In genomic region chr13:10636859-10637258, GRCm38 (mm10) we compare ENCODE assay signal across 9 mouse cellular contexts.
DNase-seq lines count a peak whose midpoint lies in the region; ATAC-seq and TF ChIP-seq lines count a peak whose summit lies in the region.
"Had no signal": no experiment of that assay in that cellular context is flagged by ENCODE, and none has a peak within 500 bp of the region (broad histone marks: within the 10 kb centered on the region; RNA-seq: fewer than 3 reads in every experiment).

No protein-coding gene starts in this region.

- TF ChIP-seq CTCF in gastrocnemius, adult 2 months (IDR thresholded peaks at IDR 0.05): no peak

- no peaks in the 10 kb centered on the region for H3K9me3 ChIP-seq in neural tube, embryonic 11.5 days (ENCODE audit: control insufficient read depth, low read length)
- H3K9me3 ChIP-seq: megakaryocyte, embryonic 14.5 days had no signal

- intact Hi-C loops in gastrocnemius, adult 2 months (cut with DNase I): no loop called here
- intact Hi-C loops in gastrocnemius, postnatal 36 days (cut with DNase I): no loop called here

- no peak overlapping the region for H3K9ac ChIP-seq in neural tube, embryonic 11.5 days (ENCODE audit: low read length)

- DNase-seq in gastrocnemius, adult 2 months: peak; percentile 16
- no peak for DNase-seq in gastrocnemius, postnatal 36 days
- DNase-seq in neural tube, embryonic 11.5 days (ENCODE audit: low spot score): peak; percentile 11
- DNase-seq in neural tube, embryonic 10.5 days (ENCODE audit: extremely low spot score, low spot score): no peak
- DNase-seq in left cerebral cortex, adult 8-10 months (ENCODE audit: low spot score in 2 of 2): peak; percentile 4 to 38
- peak; percentile 13 to 30 for DNase-seq in right cerebral cortex, postnatal 36 days (ENCODE audit: low spot score in 2 of 2)
- no peak for DNase-seq in spleen, postnatal 4 days (ENCODE audit: low spot score in 2 of 2)
- no peak for DNase-seq in urinary bladder, postnatal 36 days (ENCODE audit: low spot score in 2 of 2)

- no peaks in the 10 kb centered on the region for H3K4me1 ChIP-seq in neural tube, embryonic 11.5 days (ENCODE audit: control insufficient read depth, insufficient read depth, low read length)
- H3K4me1 ChIP-seq: megakaryocyte, embryonic 14.5 days had no signal

- no peak for ATAC-seq in neural tube, embryonic 11.5 days (ENCODE audit: insufficient read depth, low FRiP score, low TSS enrichment)

- 84% methylated on average over 4 of the region's 4 CpGs for WGBS in neural tube, embryonic 11.5 days

- H3K27ac ChIP-seq in gastrocnemius, adult 2 months: no peak overlapping the region
- no peak overlapping the region for H3K27ac ChIP-seq in neural tube, embryonic 11.5 days (ENCODE audit: low read depth, low read length)

- no peak overlapping the region for H3K4me2 ChIP-seq in neural tube, embryonic 11.5 days (ENCODE audit: low read depth)

- H3K4me3 ChIP-seq in gastrocnemius, adult 2 months: no peak overlapping the region
- no peak overlapping the region for H3K4me3 ChIP-seq in neural tube, embryonic 11.5 days (ENCODE audit: low read depth, low read length)
- H3K4me3 ChIP-seq: megakaryocyte, embryonic 14.5 days had no signal

- H3K36me3 ChIP-seq in neural tube, embryonic 11.5 days (ENCODE audit: control insufficient read depth, insufficient read depth, low read length): no peaks in the 10 kb centered on the region

- H3K27me3 ChIP-seq in neural tube, embryonic 11.5 days (ENCODE audit: control insufficient read depth, insufficient read depth, low read length): no peaks in the 10 kb centered on the region
- H3K27me3 ChIP-seq: megakaryocyte, embryonic 14.5 days had no signal

Comparison
In these comparisons a context has a peak if more than half of its experiments do, and no peak if none do; other contexts are left out.
1. DNase-seq: peak in gastrocnemius, adult 2 months (single experiment), neural tube, embryonic 11.5 days (single experiment), left cerebral cortex, adult 8-10 months (2 of 2) and right cerebral cortex, postnatal 36 days (2 of 2); none in gastrocnemius, postnatal 36 days (0 of 2), neural tube, embryonic 10.5 days (single experiment), spleen, postnatal 4 days (0 of 2) and urinary bladder, postnatal 36 days (0 of 2).